Mouse (Mus musculus) B cell, adult 2 months (primary cell): Measurements from ENCODE around the gene Klhl22.

Experiments used
- DNase-seq, 2 experiments: peaks; one replicate each; pipeline ENCODE4 v3.0.0; 2022

The Klhl22 gene

DNA sequence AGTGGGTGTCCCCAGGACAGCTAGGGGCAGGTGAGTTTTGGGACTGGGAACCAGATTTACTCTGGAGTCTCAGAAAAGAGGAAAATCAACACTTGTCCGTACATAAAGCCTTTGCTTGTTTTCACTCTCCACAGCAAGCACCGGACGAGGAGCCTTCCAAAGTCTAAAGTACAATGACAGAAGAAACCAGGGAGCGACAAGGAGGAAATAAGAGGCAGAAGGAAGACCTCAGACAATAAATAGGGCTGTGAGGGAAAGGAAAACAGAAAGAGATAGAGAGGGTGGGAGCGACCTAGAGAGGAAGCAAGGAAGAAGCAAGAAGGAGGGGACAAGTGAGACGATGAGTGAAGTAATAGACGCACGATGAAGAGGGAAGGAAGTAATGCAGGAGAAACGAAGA lies 516 bp upstream of the Klhl22 start:
- no peak for DNase-seq

DNA sequence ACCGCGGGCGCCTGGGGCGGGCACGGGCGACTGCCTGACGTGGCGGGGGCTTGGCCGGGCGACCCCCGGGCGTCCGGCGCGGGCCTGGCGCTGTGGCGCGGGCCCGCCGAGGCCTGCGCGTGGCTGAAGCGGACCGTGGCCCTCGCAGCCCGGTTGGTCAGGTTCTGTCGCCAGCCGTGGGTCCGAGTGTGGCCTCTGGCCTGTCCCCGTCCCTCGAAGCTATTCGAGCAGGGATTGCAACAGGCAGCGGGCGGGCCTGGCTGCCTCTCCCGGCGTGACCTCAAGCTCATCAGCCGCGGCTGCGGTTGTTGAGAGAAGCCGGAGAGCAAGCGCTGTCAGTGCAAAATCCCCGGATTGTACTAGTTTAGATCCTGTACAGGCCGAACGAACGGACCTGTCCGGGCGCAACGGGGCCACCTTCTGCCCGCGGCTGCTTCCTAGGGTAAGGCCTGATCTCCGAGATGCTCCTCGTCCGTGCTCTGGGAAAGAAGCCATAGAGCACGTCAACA lies 449 bp downstream of the Klhl22 start:
- DNase-seq = peak in 1 of 2 experiments; percentile 34

DNA sequence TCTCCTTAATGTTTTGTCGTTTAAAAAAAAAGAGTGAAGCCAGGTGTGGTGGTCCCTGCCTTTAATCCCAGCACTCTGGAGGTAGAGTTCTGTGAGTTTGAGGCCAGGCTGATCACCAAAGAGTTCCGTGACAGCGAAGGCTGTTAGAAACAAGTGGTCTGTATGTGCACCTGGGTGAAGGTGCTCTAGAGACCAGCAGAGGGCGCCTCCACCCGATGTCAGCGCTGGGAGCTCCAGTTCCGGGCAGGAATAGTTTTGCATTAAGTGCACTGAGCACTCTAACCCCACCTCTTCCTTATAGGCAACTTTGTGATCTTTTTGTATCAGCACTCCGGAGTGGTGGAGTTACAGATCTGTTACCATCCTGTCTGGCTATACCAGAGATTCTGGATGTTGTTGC lies 1.2 kb downstream of the Klhl22 start:
- peak; percentile 46 to 50 for DNase-seq

DNA sequence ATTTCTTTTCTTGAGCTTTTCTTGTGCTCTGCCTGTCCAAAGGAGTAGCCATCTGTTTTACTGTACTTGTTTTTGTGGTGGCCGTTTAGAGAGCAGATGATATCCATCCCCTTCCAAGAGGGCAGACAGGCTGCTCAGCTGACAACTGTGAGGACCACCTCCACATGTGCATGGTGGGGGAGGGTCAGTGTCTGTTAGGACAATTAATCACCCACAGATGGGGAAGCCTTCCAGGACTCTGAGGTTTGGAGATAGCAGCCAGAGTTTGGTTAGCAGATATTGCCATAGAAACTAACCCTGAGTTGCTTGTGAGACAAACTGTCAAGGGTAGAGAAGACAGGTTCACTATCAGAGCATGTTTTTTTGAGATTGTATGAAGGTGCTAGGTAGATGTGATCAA lies 1.7 kb downstream of the Klhl22 start:
- no peak for DNase-seq

DNA sequence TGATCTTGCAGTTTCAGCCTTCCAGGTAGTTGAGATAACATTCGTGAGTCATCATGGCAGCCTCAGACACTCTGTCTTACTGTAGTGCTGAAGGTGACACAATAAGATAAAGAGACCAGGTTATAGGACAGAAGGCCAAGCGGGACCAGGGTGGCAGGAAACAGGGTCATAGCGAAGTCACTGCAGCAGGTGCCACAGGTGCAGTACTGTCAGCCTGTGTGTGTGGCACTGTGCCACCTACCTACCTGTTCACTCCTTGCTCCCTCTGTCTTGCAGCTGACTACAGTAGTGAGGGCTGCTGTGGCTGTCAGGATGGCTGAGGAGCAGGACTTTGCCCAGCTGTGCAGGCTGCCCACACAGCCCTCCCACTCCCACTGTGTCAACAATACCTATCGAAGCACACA lies 4.7 kb downstream of the Klhl22 start:
- DNase-seq = no peak

DNA sequence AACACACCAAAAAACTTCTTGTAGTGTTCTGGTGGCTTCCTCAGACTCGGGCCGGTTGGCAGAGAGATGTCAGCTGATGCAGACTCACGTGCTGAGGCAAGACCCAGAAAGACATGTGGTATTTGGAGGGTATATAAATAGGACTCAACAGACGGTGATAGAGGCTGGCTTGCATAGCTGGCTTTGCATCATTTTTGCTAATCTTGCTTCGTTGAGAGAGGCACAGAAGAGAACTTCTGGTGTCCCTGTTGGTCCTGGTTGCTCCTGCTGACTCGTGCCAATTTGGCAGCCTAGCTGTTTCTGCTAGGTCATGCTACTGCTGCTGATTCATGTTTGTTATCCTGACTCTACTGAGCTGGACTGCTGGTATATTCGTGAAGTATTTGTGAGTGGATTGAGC lies 9.4 kb downstream of the Klhl22 start:
- no peak for DNase-seq

DNA sequence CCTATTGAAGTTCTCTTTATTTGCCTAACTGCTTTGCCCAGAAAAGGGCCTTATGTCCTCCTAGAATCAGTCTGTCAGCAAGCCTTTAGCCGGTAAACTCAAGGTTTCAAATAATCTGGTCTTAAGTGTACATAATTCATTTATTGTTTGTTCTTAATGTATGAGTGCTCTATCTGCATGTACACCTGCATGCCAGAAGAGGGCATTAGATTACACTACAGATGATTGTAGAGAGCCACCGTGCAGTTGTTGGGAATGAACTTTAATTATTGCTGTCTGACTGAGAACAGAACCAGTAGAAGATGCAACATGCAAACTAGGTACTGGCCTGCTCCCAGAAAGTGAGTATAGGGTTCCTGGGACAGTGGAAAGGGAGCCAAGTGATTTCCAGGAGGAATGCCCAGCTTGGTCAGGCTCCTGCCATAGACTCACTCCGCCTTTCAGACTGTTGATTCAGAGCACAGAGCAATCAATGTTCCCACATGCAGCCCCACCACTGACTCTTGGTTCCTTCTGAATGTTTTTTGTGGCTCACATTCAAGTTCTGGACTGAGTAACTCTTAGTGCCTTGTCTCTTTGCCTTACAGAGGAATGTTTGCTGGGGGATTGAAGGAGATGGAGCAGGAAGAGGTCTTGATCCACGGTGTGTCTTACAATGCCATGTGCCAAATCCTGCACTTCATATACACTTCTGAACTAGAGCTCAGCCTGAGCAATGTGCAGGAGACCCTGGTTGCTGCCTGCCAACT lies 11.9 kb downstream of the Klhl22 start:
- no peak for DNase-seq

DNA sequence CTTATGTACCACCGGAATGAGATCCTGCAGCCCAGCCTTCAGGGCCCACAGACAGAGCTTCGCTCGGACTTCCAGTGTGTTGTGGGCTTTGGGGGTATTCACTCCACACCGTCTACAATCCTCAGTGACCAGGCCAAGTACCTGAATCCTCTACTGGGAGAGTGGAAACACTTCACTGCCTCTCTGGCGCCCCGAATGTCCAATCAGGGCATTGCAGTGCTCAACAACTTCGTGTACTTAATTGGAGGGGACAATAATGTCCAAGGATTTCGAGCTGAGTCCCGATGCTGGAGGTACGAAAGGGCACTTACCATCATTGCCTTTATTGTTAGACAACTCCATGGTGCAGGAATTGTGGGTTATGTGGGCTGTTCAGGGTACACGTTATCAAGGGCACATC lies 17.4 kb downstream of the Klhl22 start:
- DNase-seq = peak; percentile 34 to 46

DNA sequence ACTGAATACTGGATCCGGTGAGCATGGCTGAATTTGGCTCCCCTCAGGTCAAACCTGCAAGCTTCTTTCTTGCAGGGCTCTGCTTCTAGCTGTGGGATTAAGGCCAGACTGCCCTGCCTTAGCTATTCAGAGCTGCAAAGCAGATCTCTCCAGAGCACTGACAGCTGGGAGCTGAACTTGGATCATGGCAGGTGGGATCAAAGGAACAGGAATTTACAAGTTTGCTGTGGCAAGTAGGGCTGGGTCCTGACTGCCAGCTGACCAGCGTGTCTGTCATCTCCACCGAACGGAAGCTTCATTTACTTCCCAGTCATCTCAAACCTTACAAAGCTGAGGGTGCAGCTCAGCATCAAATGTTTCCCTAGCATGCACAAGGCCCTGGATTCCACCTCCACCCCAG lies 18.8 kb downstream of the Klhl22 start:
- no peak for DNase-seq

GRCm38 (mm10) chr16:17779692-17780091 lies 20.3 kb downstream of the Klhl22 start:
- DNase-seq = no peak

DNA sequence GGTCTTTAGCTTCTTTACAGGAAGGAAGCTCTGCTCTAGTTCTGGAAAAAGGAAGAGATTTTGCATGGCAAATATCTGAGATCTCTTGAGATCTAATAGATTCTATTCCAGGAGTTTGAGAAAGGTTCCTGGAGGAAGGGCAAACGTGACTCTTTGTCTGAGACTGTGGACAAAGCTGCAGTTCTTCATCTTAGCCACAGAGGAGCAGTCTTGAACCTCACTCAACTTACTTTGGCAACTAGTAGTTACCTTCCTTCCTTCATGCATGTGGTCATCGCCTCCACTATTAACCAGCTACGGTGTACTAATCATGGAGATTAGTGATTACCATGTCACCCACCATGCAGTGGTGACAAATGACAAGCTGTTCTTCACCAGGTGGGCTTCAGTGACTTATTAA lies 25.9 kb downstream of the Klhl22 start:
- no peak for DNase-seq

DNA sequence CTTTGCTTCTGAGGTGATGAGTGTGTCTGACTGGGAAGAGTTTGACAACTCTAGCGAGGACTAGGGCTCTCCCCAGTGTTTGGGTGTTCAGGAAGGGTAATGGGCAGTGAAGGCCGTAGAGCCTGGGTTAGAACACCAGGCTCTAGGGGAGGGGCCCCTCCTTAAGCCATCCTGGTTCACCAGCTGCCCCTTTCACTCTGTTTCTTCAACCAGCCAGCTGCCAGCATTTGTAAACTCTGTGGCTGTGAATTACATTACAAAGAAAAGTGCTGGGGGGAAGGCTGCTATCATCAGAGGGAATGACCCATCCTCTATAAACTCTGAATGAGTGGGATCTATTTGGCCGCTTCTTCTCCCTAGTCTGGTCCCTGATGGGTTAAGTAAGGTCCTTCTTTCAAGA lies 33.3 kb downstream of the Klhl22 start:
- DNase-seq = no peak

DNA sequence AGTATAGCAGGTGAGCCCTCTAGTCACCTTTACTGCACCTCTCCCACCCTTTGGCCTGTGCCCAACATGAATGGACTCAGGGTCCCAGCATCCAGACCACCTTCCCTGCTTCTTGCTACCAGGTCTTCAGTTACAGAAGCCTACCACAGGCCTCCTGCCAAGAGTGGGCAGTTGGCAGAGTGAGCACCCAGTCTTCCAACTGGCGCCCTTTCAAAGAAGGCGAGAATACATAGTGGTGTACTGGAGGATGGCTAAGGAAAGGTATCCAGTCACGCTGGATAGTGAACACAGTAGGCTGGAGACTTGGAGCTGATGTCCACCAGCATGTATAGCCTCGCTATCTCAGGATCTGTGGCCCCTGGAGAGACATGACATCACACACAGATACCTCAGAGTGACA lies 34.6 kb downstream of the Klhl22 start:
- DNase-seq = no peak

GRCm38 (mm10) chr16:17795643-17796042 lies 36.2 kb downstream of the Klhl22 start:
- DNase-seq = no peak

DNA sequence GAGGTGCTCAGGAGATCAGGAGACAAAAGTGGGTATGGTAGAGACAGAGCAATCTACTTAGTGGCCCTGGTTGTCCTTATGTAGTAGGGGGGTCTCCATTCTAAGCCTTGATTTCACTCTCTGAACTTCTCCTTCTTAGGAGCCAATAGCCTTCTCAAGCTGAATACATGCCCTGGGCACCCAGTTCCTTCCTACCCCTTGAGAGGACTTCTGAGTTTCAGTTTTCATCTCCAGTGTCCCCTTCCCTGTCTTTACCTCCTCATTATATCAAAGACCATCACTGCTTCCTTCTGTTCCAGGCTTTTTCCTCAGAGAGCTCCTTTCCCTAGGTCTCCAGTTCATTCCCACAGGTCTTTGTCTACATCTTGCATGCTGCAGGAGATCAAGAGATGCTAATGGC lies 37.1 kb downstream of the Klhl22 start:
- DNase-seq = no peak

DNA sequence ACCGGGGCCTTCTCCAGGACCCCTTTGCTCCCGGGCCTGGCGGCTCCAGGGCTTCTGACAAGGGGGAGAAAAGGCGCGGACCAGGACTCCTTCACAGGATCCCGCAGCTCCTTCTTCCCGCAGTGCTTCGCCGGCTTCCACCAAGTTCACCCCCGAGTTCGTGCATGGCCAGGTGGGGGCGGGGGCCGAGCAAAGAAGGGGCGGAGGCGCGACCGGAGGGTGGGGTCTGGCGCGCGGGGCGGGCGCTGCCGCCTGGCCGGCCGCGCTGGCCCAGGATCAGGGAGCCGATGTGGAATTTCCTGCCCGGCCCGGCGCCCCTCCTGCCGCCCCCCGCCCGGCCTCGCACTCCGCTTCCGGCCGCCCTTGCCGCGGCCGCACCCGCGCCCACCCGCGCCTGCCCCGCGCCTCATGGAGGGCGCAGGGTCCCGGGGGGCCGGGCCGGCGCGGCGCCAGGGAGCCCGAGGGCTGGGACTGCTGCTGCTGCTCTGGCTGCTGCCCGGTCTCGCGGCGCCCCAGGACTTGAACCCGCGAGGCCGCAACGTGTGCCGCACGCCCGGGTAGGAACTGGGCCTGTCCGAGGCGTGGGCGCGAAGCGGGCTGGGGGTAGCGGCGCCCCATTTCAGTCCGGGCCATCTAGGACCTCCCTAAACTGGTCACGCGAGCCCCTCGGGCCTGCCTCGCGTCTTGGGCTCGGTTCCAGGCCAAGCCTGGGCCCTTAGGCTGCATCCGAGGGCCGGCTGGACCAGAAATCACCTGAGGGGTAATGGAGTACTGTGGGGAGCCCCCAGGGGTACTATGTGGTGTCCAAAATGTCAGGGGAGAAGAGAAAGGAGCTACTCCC lies 37.8 kb downstream of the Klhl22 start, which contains the start of gene Scarf2:
Gene Scarf2 (plus strand): TSS at position 312 of the 841 bp plus-strand sequence.
- peak in 1 of 2 experiments; percentile 20 for DNase-seq

DNA sequence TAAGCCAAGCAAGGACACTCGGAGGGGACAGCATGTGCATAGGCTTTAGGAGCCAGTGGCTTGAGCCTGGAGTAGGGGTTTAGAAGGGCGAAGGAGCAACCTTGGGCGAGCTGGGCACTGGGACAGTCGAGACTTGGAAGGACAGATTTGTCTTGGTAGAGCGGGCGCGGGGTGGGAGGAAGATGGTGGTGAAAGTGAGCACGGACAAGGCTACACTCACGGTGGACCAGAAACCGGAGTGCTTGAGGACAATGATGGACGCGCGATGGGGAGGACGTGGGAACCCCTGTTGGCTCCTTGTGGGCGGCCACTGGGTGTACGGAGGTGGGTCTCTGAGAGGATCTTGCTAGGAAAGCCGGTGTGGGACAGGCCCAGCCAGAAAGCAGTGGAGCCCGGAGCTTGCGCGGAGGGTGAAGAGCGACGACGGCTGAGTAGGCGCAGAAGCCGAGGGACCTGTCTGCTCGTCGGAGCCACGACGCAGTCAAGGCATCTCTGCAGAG lies 38.4 kb downstream of the Klhl22 start:
- peak in 1 of 2 experiments; percentile 28 for DNase-seq

DNA sequence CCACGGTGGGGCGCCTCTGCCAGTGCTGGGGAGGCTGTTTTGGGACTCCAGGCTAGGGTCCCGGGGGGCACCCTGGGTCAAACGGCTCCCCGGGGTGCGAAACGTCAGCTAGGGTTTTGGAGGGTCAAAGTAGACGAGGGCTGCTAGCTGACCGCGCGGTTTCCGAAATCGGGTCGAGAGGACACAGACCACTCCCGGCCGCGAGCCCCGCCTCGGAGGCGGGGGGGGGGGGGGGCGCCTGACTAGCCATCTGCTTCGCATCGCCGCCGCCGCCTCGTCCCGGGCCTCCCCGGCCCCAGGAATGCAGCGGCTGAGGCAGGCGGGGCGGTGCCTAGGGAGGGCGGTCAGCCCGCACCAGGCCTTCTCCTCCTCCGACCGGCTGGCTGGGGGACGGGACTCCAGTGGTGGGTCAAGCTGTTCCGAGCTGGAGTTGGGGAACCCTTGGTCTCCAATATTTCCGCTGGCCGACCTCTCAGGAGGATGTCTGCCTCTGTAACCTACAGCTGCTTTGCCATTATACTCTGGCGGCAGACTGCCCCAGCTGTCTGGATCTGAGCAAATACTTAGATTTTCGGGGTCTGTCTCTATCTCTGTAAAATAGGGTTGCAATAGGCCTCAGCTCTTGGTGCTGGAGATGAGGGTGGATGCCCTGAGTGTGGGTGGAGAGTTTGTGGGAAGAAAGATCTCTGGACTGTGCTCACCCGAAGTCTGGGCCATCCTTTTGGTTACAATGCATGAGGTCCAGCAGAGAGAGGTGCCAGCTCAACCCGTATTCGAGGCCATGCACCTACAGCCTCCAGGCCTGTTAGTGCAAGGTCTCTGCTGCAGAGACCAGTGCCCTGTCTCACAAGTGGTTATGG lies 39.1 kb downstream of the Klhl22 start:
- peak in 1 of 2 experiments; percentile 19 for DNase-seq

DNA sequence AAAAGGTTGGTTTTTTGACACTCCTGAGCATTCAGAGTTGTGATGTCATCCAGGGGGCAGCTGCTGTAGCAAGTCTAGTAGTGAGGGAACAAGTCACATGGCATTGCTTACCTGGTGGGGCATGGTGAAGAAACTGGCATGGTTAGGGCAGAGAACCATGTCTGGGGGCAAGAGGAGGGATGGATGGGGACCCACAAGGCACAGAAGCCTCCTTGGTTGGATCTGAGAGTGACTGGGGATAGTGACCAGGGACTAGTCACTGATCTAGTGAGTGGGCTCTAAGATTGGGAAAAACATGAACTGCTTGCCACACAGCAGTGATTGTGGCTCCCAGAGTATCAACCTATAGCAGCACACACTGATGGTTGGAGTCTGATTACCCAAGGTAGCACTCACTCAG lies 40.2 kb downstream of the Klhl22 start:
- no peak for DNase-seq

- DNase-seq = no peak
Measured at GRCm38 (mm10) chr16:17801777-17802455, 42.5 kb downstream of the Klhl22 start.

GRCm38 (mm10) chr16:17802456-17802838 lies 43.0 kb downstream of the Klhl22 start:
- no peak for DNase-seq
